Mouse (Mus musculus): ENCODE measurements at regions not wholly inside any gene's neighbourhood (a gene's known extent, or its start where the extent isn't known, plus 50 kb on each side); places are given as distances from the start of the nearest gene placed in this dataset.
"Not testable (repeated sequence)": the region's sequence is repeated elsewhere in the genome, so short reads cannot be mapped to it uniquely, and the experiment has no call there.

- not testable (repeated sequence) for H3K36me3 ChIP-seq (ENCODE audit: insufficient read depth); H3K4me1 ChIP-seq (ENCODE audit: insufficient read depth); H3K27me3 ChIP-seq (ENCODE audit: insufficient read depth, low read length); H3K27ac ChIP-seq (ENCODE audit: low read depth, low read length); H3K9ac ChIP-seq; H3K9me3 ChIP-seq (ENCODE audit: low read length)
- Histone ChIP-seq H3K4me2 (ENCODE audit: low read depth) (0 out of 2 replicates have a peak overlapping the region, but pooled peaks have one; percentile 34), H3K4me3 (ENCODE audit: low read depth, low read length) (peak overlapping the region; percentile 27; the same call in 1 of the 2 replicates)
- 0 out of 2 replicates have a peak, but pooled peaks have one; percentile 23 for TF ChIP-seq CTCF (IDR thresholded peaks at IDR 0.05; ENCODE audit: low read depth)
- WGBS: 68% methylated on average over 16 of the region's 27 CpGs
- peak; percentile 73 for ATAC-seq
- DNase-seq: peak; percentile 49
Measured at GRCm38 (mm10) chrX:97141170-97142085, 69.0 kb downstream of the Pgr15l start.

GRCm38 (mm10) chrX:97142237-97142636, 69.8 kb downstream of the Pgr15l start:
- no peaks in the 10 kb centered on the region for H3K9me3 ChIP-seq (ENCODE audit: low read length)
- ATAC-seq: no peak

GRCm38 (mm10) chrX:97156155-97156554, 83.8 kb downstream of the Pgr15l start:
- ATAC-seq: no peak

More at GRCm38 (mm10) chrX:97142237-97142636, 69.8 kb downstream of the Pgr15l start:
- no peak for TF ChIP-seq CTCF (IDR thresholded peaks at IDR 0.05; ENCODE audit: low read depth)
- peak overlapping the region; percentile 34 for H3K4me2 ChIP-seq (ENCODE audit: low read depth)
- no peak for DNase-seq
- no peaks in the 10 kb centered on the region for H3K27me3 ChIP-seq (ENCODE audit: insufficient read depth, low read length)
- peak overlapping the region; percentile 27; the same call in 1 of the 2 replicates for H3K4me3 ChIP-seq (ENCODE audit: low read depth, low read length)
- H3K4me1 ChIP-seq (ENCODE audit: insufficient read depth): no peaks in the 10 kb centered on the region
- H3K36me3 ChIP-seq (ENCODE audit: insufficient read depth): no peaks in the 10 kb centered on the region
- no peak overlapping the region for H3K9ac ChIP-seq
- no peak overlapping the region for H3K27ac ChIP-seq (ENCODE audit: low read depth, low read length)

More at GRCm38 (mm10) chrX:97156155-97156554, 83.8 kb downstream of the Pgr15l start:
- DNase-seq: no peak
- no peak overlapping the region for H3K9ac ChIP-seq
- H3K4me2 ChIP-seq (ENCODE audit: low read depth): no peak overlapping the region
- no peak overlapping the region for H3K27ac ChIP-seq (ENCODE audit: low read depth, low read length)
- 93% methylated on average over 2 of the region's 2 CpGs for WGBS
- TF ChIP-seq CTCF (IDR thresholded peaks at IDR 0.05; ENCODE audit: low read depth): no peak
- no peaks in the 10 kb centered on the region for H3K36me3 ChIP-seq (ENCODE audit: insufficient read depth)
- H3K9me3 ChIP-seq (ENCODE audit: low read length): no peaks in the 10 kb centered on the region
- H3K4me1 ChIP-seq (ENCODE audit: insufficient read depth): no peaks in the 10 kb centered on the region
- no peak overlapping the region for H3K4me3 ChIP-seq (ENCODE audit: low read depth, low read length)
- no peaks in the 10 kb centered on the region for H3K27me3 ChIP-seq (ENCODE audit: insufficient read depth, low read length)

Measured in forebrain, postnatal 0 days (tissue).